Mouse (Mus musculus) kidney, embryonic 14.5 days (tissue): Measurements from ENCODE around the gene Olfr1221. TPM values are rescaled to one million over a fixed set of nuclear protein-coding genes. Genes with fewer than 3 reads are reported as not detected.
"Not testable (repeated sequence)": the region's sequence is repeated elsewhere in the genome, so short reads cannot be mapped to it uniquely, and the experiment has no call there.

ENCODE experiments used
- ATAC-seq: fragments of 200-750 bp; cut with Nextera tagmentation; 2 replicates; pipeline ENCODE4 v1.8.0; 2017; ENCODE audit warnings: moderate number of reproducible peaks, mild to moderate bottlenecking, moderate TSS enrichment, moderate library complexity; ENCODE audit not compliant: low FRiP score, low TSS enrichment
- H3K27ac ChIP-seq: fragments of 300-500 bp; sonication (generic); 2 replicates; pipeline ENCODE4 v1.5.1; 2014; ENCODE audit warnings: low read depth, mild to moderate bottlenecking, low read length, moderate library complexity, mixed read lengths
- H3K27me3 ChIP-seq: fragments of 300-500 bp; sonication (generic); 2 replicates; pipeline ENCODE4 v1.6.1; 2014; ENCODE audit warnings: mild to moderate bottlenecking, low read length; ENCODE audit not compliant: control insufficient read depth, insufficient read depth
- H3K36me3 ChIP-seq: fragments of 300-500 bp; sonication (generic); 2 replicates; pipeline ENCODE4 v1.6.1; 2014; ENCODE audit warnings: low read length, mixed read lengths; ENCODE audit not compliant: control insufficient read depth, insufficient read depth
- H3K4me1 ChIP-seq: fragments of 300-500 bp; sonication (generic); 2 replicates; pipeline ENCODE4 v1.6.1; 2014; ENCODE audit warnings: low read length, mixed read lengths; ENCODE audit not compliant: control insufficient read depth, insufficient read depth
- H3K4me2 ChIP-seq: fragments of 300-500 bp; sonication (generic); replicated peaks from 2 replicates; pipeline ENCODE4 v1.6.1; 2014; ENCODE audit warnings: low read depth, mild to moderate bottlenecking, low read length
- H3K4me3 ChIP-seq: fragments of 300-500 bp; sonication (generic); 2 replicates; pipeline ENCODE4 v1.5.1; 2014; ENCODE audit warnings: mild to moderate bottlenecking, low read length
- H3K9ac ChIP-seq: fragments of 300-500 bp; sonication (generic); 2 replicates; pipeline ENCODE4 v1.6.1; 2014; ENCODE audit warnings: low read depth, mild to moderate bottlenecking, low read length, moderate library complexity
- H3K9me3 ChIP-seq: fragments of 300-500 bp; sonication (generic); 2 replicates; pipeline ENCODE4 v1.6.1; 2016; ENCODE audit warnings: low read length; ENCODE audit not compliant: control insufficient read depth
- WGBS: fragments of 180-500 bp; shearing (Covaris S2); extraction: QIAGEN DNeasy Blood & Tissue Kit; methylation state at CpG from one replicate; pipeline ENCODE4 v1.1.7; 2014; 5-methylcytosine and 5-hydroxymethylcytosine counted together
- polyA plus RNA-seq: library from polyadenylated mRNA; unstranded; fragments of >200 nt; fragmentation: Nextera tagmentation; extraction: Ambion mirVana; gene quantifications from 2 replicates; pipeline ENCODE4 v1.2.1, GENCODE M21; 2014

Gene Olfr1221
- not detected in 2 replicates for polyA plus RNA-seq

DNA sequence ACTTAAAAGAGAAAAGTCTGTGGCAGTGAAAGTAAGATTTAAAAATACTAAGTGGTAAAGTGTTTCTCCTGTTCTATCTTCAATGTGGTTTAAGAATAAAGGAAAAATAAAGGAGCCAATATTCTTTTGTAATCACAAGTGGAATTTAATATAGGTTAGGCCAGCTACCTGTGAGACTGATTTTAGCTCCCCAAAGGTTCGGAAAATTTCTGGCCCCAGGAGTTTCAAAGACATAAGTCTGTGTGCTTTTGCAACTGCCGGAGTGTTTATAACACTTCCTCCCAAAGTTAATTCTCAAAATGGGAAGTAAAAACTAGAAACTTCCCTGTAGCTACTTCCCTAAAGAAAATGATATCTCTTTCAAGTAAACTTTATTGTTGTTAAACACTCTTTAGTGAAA, at the start of gene Olfr1221:
Olfr1221 (minus strand) TSS at position 101 of the 400 bp plus-strand sequence.
- no peak within 1 kb of the TSS for H3K4me3 ChIP-seq
- no peaks in the 10 kb centered on the region for H3K9me3 ChIP-seq
- 95% methylated on average over 2 of the region's 2 CpGs for WGBS
- H3K27ac ChIP-seq, result no peak within 1 kb of the TSS
- no peaks in the 10 kb centered on the region for H3K27me3 ChIP-seq
- no peaks in the 10 kb centered on the region for H3K36me3 ChIP-seq
- no peak within 1 kb of the TSS for H3K4me2 ChIP-seq
- no peak for ATAC-seq
- no peaks in the 10 kb centered on the region for H3K4me1 ChIP-seq
- no peak within 1 kb of the TSS for H3K9ac ChIP-seq

DNA sequence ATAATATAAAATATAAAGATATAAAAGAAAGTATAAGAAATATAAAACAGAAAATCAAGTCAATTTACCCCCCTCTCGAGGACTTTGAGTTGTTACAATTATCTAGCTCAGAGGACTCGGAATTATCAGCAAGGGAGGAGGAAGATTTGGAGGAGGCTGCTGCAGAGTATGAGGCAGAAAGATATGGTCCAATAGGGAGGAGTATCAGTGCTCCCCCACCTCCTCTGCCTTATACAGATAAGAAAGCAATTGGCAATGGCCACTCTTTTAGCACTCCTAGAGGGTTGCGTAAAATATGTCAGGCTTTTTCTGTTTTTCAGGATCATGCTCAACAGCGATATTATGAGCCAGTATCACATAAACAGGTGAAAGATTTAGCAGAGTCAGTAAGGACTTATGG, 47.6 kb upstream of the Olfr1221 start:
- not testable (repeated sequence) for H3K27me3 ChIP-seq, H3K9me3 ChIP-seq, H3K27ac ChIP-seq, H3K9ac ChIP-seq, H3K36me3 ChIP-seq, H3K4me1 ChIP-seq, ATAC-seq, H3K4me3 ChIP-seq, H3K4me2 ChIP-seq
- 92% methylated on average over 4 of the region's 4 CpGs for WGBS

DNA sequence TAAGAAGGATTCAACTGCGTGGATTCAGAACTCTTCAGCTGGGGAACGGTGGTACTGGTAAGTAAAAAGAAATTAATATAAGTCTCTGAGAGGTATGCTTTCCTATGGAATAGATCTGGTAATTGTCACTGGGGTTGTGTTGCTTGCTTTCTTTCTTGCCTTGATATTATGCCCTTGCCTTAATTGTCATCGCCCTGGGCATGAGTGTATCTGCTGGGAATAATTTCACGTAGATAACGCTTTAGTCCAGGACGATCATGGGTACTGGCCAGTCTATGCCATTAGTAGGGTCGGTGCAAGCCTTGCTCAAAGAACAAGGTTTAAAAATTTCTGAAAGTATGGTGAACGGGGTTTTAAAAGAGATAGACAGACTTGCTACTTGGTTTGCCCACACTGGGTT, 46.9 kb upstream of the Olfr1221 start, which contains the start of gene Olfr1224-ps1:
Olfr1224-ps1 (minus strand) TSS at position 101 of the 400 bp plus-strand sequence.
- H3K36me3 ChIP-seq, H3K4me1 ChIP-seq, ATAC-seq, H3K27ac ChIP-seq, H3K9me3 ChIP-seq, H3K4me2 ChIP-seq, H3K9ac ChIP-seq, H3K4me3 ChIP-seq, H3K27me3 ChIP-seq: not testable (repeated sequence)
- WGBS, result 94% methylated on average over 8 of the region's 8 CpGs

DNA sequence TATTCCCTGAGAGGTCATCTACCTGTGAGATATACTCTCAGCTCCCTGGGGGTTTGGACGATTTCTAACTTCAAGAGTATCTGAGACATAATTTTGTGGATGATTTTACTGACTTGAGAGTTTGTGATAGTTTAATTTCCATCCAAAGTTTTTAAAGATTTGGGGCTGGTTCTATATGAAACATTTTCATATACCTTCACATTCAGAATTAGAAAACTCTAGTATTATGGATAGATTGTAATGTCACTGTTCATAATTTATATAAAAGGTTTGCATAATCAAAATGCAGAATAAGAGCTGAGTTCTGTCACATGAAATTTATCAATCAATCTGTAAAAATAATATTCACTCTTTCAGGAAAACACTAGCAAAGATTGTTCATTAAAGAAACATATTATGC, 34.4 kb upstream of the Olfr1221 start, which contains the start of gene Olfr1223:
Olfr1223 (minus strand) TSS at position 101 of the 400 bp plus-strand sequence.
- no peak for ATAC-seq
- H3K27me3 ChIP-seq, result no peaks in the 10 kb centered on the region

DNA sequence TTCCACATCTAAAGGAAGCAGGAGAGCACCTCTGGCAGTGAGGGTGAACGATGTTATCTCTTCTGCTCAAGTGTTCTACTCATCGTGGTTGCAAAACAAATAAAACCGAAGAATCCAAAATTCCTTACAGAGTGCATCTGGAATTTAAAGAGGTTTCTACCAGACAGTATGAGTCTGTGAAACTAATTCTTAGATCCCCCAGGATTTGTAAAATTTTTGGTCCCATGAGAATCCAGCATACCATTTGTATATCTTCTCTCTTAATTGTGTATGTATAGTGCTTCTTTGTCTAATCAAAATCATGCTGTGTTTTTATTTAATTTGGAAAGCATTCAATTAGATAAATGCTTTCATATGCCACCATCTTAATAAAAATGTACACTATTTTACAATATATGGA, 15.9 kb upstream of the Olfr1221 start, which contains the start of gene Olfr1222:
Olfr1222 (minus strand) TSS at position 101 of the 400 bp plus-strand sequence.
- Histone ChIP-seq H3K27me3 (no peaks in the 10 kb centered on the region), H3K9ac (no peak within 1 kb of the TSS), H3K36me3 (no peaks in the 10 kb centered on the region), H3K4me2 (no peak within 1 kb of the TSS), H3K9me3 (no peaks in the 10 kb centered on the region), H3K4me1 (no peaks in the 10 kb centered on the region), H3K27ac (no peak within 1 kb of the TSS), H3K4me3 (no peak within 1 kb of the TSS)
- 81% methylated on average over 3 of the region's 3 CpGs for WGBS
- ATAC-seq, result no peak

More for the DNA sequence above, 34.4 kb upstream of the Olfr1221 start, which contains the start of gene Olfr1223:
- H3K4me2 ChIP-seq, result no peak within 1 kb of the TSS
- H3K4me1 ChIP-seq, result no peaks in the 10 kb centered on the region
- WGBS, result 72% methylated on average over 1 of the region's 1 CpGs
- H3K9me3 ChIP-seq, result no peaks in the 10 kb centered on the region
- H3K9ac ChIP-seq, result no peak within 1 kb of the TSS
- H3K36me3 ChIP-seq, result no peaks in the 10 kb centered on the region
- H3K4me3 ChIP-seq, result no peak within 1 kb of the TSS
- no peak within 1 kb of the TSS for H3K27ac ChIP-seq

DNA sequence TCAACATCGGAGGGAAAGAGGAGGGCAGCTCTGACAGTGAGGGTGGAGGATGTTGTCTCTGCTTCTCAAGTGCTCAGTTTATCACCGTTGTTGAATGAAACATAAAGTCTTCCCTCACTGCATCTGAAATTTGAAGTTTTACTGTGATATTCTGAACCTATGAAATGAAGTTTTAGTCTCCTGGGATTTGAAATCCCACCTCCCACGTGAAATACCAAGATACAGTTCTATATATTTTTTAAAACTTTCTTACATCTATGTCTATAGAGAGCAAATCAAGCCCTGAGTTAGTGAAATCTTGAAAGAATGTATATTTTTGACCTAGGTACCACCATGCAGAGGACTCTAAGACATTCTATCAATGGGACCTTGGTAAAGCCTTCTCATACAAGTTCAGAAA, 10.3 kb downstream of the Olfr1221 start, which contains the start of gene Olfr1220:
Olfr1220 (minus strand) TSS at position 101 of the 400 bp plus-strand sequence.
- ATAC-seq, result no peak
- H3K4me3 ChIP-seq, result no peak within 1 kb of the TSS
- no peak within 1 kb of the TSS for H3K9ac ChIP-seq

DNA sequence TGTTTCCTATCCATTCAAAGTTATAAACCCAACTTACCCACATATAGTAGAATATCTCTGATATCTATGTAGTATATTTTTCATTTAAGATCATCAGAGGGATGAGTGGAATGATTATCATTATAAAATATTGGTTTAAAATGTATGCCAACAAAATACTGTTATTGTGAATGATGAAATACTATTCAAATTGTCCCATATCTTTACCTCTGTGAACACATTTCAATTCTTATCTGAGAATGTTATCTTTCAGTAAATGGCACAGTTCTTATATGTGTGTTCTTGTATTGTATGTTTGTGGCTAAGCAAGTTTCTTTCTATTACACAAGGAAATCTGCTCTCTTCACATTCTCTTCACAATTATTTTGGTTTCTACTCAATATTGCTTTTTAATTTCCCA, 11.4 kb downstream of the Olfr1221 start:
- H3K4me1 ChIP-seq, result no peaks in the 10 kb centered on the region
- no peaks in the 10 kb centered on the region for H3K36me3 ChIP-seq
- H3K27ac ChIP-seq, result no peak overlapping the region
- H3K27me3 ChIP-seq, result no peaks in the 10 kb centered on the region
- no peaks in the 10 kb centered on the region for H3K9me3 ChIP-seq
- no peak for ATAC-seq
- H3K9ac ChIP-seq, result no peak overlapping the region
- H3K4me3 ChIP-seq, result no peak overlapping the region
- H3K4me2 ChIP-seq, result no peak overlapping the region

More for the DNA sequence above, 10.3 kb downstream of the Olfr1221 start, which contains the start of gene Olfr1220:
- Histone ChIP-seq H3K4me1 (no peaks in the 10 kb centered on the region), H3K9me3 (no peaks in the 10 kb centered on the region), H3K4me2 (no peak within 1 kb of the TSS), H3K36me3 (no peaks in the 10 kb centered on the region), H3K27me3 (no peaks in the 10 kb centered on the region), H3K27ac (no peak within 1 kb of the TSS)
- 85% methylated on average over 3 of the region's 3 CpGs for WGBS

DNA sequence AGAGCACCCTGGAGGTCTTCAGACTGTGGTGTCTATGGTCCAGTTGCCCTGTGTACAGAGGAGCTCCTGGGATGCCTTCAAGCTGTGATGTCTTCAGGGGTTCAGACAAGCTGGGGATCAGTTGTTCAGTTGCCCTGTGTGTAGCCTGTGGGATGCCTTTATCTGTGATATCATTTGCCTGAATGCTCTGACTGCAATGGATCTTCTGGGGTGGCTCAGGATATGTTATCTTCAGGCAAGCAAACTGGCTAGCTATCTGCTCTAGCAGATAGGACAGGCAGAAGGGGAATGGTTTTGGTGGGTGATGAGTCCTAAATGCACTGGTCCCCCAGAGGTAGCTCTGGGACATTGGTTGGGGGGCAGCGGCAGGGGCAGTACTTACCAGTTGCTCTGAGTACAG, 23.2 kb downstream of the Olfr1221 start:
- 92% methylated on average over 1 of the region's 1 CpGs for WGBS
- H3K36me3 ChIP-seq, result no peaks in the 10 kb centered on the region
- no peak overlapping the region for H3K4me2 ChIP-seq
- H3K27ac ChIP-seq, result no peak overlapping the region
- no peaks in the 10 kb centered on the region for H3K4me1 ChIP-seq
- H3K9ac ChIP-seq, result no peak overlapping the region
- H3K4me3 ChIP-seq, result no peak overlapping the region
- no peak for ATAC-seq
- H3K27me3 ChIP-seq, result no peaks in the 10 kb centered on the region
- no peaks in the 10 kb centered on the region for H3K9me3 ChIP-seq

DNA sequence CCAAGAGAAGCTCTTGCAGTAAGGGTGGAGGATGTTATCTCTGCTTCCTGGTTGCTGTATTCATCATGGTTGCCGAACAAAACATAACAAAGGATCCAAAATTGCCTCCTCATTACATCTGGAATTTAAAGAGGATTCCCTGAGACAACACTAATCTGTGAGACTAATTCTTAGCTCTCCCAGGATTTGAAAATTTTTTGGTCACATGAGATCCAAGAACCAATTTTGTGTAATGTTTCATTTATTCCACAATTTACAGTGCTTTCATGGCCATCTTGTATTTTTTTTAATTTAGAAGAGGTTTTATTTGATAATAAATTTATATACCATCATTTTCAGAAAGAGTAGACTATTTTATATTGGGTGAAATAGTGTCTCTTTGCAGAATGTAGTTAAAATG, 33.7 kb downstream of the Olfr1221 start, which contains the start of gene Olfr1219:
Olfr1219 (minus strand) TSS at position 101 of the 400 bp plus-strand sequence.
- Histone ChIP-seq H3K9me3 (no peaks in the 10 kb centered on the region), H3K27me3 (no peaks in the 10 kb centered on the region), H3K27ac (no peak within 1 kb of the TSS), H3K36me3 (no peaks in the 10 kb centered on the region), H3K4me1 (no peaks in the 10 kb centered on the region), H3K4me3 (no peak within 1 kb of the TSS), H3K4me2 (no peak within 1 kb of the TSS), H3K9ac (no peak within 1 kb of the TSS)
- no peak for ATAC-seq
- 76% methylated on average over 1 of the region's 1 CpGs for WGBS
